Mouse (Mus musculus) cerebellum, adult 9-10 months (tissue): ENCODE measurements around the gene Gm49388.
A peak's percentile ranks its signal among the peaks of the same experiment; 100 is the strongest.

ENCODE experiments used
- DNase-seq: peaks from one replicate; pipeline ENCODE4 v3.0.0; 2022

The Gm49388 gene

DNA sequence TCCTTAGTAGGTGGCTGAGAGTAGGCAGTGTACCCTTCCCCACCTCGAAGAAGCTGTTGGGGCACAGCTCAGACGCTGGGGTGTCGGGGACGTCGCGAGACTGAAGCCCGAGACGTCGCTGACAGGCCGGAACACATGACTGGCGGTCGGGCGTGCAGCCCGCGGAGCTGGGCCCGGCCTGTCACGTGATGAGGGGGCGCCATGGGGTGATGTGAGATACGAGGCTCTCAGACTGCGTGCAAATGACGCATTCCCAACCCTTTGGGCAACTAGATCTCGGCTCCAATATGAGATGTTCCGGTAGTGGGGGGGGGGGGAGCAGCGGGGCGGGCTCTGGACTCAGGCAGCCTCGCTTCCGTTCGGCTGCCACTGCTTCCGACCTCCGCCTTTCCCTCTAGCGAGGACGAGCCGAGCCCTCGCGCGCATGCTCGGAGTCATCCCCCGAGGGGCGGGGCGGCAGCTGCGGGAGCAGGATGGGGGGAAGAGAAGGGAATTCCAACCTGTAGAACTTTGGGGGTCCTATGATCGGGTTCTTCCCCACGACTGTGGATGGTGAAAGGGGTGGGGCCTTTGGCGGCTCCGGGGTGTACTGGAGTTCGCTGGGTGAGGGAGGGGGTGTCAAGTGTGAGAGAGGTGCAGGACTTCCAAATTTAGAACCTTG is 56.1 kb downstream of the Gm49388 start:
- peak; percentile 94 for DNase-seq

DNA sequence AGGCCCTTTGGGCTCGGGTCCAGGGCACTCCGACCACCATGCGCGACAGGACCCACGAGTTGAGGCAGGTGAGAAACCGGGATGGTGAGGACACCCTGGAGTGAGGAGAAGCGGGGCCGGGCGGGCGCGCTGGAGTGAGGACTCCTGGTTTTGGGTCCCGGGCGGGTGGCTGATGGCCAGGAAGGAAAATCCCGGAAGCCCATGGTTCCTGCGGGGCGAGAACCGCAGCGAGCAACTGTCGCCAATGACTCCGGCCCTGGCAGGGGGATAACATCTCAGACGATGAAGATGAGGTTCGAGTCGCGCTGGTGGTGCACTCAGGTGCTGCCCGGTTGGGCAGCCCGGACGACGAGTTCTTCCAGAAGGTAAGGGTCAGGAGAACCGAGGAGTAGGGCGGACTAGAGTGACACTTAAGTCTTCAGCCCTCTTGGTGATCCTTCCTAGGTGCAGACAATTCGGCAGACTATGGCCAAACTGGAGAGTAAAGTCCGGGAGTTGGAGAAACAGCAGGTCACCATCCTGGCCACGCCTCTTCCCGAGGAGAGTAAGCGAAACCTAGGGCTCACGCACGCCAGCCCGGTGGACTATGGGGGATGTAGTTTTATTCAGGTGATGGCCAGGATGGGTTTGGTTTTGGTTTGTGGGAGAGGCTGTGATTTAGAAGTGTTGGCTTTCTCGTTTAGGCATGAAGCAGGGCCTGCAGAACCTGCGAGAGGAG is 56.8 kb downstream of the Gm49388 start:
- DNase-seq, result peak; percentile 89

DNA sequence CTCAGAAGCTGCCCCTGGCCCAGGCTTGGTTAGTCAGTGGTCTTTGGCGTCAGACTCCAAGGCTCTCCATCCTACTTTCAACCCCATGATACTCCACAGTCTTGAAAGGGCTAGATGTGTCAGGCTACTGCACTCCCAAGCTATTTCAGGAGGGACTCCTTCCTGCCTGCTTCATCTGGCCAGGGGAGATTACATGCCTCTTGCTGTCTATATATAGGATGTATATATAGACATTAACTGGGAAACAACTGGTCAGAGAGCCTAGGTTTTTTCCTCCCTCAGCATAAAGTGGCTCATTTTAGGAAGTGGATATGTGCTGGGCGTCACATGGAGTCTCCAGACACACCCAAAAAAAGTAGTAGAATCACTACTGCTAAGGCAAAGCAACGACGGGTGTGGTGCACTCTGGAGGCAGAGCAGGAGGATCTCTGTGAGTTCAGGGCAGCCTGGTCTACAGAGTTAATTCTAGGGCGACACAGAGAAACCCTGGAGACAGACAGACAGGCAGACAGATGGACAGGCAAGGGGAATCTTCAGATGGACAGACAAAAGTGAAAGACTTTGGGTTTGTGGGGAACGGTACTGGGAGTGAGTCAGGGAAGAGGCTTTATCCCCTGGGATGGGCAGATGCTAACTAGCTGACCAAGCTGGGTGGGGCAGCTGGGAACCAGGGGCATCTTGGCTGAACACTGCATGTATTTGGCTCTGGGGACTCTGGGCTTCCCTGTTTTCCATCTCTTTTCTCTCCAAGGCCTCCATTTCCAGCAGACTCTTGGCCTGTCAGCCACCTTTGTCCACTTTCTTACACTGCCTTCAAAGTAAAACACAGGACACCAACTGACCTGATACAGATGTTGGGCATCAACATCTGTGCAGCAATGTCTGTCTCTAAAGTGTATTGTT is 64.8 kb downstream of the Gm49388 start:
- DNase-seq, result no peak

DNA sequence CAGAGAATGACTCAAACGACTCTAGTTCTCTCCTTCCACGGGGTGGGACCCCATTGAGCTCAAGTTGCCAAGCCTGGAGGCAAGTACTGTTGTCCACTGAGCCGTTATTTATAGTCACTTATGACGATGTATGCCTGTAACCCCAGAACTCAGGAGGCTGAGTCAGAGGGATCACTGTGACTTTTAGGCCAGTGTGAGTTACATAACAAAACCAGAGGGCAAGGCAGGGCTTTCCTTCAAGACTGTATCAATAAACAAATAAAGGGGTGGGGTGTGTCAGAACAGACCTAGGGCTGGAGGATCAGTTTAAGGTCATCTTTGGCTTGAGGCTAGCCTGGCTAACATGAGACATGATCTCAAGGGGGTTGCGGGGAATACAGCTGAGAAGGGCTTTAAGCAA is 65.5 kb downstream of the Gm49388 start:
- DNase-seq, result no peak
